Mouse (Mus musculus) embryonic facial prominence, embryonic 14.5 days (tissue): ENCODE measurements at regions not wholly inside any gene's neighbourhood (a gene's known extent, or its start where the extent isn't known, plus 50 kb on each side); places are given as distances from the start of the nearest gene placed in this dataset.
A peak's percentile ranks its signal among the peaks of the same experiment; 100 is the strongest.

Source experiments
- ATAC-seq: fragments of 200-750 bp; cut with Nextera tagmentation; 2 replicates; pipeline ENCODE4 v1.8.0; 2017; ENCODE audit warnings: low read depth, moderate number of reproducible peaks, moderate TSS enrichment
- DNase-seq: peaks from one replicate; pipeline ENCODE4 v3.0.0-alpha.2; 2015; ENCODE audit warnings: low spot score
- H3K27ac ChIP-seq: fragments of 300-500 bp; sonication (generic); replicated peaks from 2 replicates; pipeline ENCODE4 v1.5.1; 2014; ENCODE audit warnings: low read depth, mild to moderate bottlenecking, low read length, moderate library complexity
- H3K27me3 ChIP-seq: fragments of 300-500 bp; sonication (generic); replicated peaks from 2 replicates; pipeline ENCODE4 v1.6.1; 2014; ENCODE audit warnings: low read length; ENCODE audit not compliant: control insufficient read depth, insufficient read depth
- H3K36me3 ChIP-seq: fragments of 300-500 bp; sonication (generic); 2 replicates; pipeline ENCODE4 v1.6.1; 2014; ENCODE audit warnings: low read length, mixed read lengths; ENCODE audit not compliant: control insufficient read depth, insufficient read depth
- H3K4me1 ChIP-seq: fragments of 300-500 bp; sonication (generic); 2 replicates; pipeline ENCODE4 v1.6.1; 2014; ENCODE audit warnings: antibody characterized with exemption, low read length; ENCODE audit not compliant: control insufficient read depth, insufficient read depth
- H3K4me2 ChIP-seq: fragments of 300-500 bp; sonication (generic); 2 replicates; pipeline ENCODE4 v1.6.1; 2014; ENCODE audit warnings: low read depth, mild to moderate bottlenecking, low read length, moderate library complexity, mixed read lengths
- H3K4me3 ChIP-seq: fragments of 300-500 bp; sonication (generic); 2 replicates; pipeline ENCODE4 v1.5.1; 2014; ENCODE audit warnings: low read depth, mild to moderate bottlenecking, low read length
- H3K9ac ChIP-seq: fragments of 300-500 bp; sonication (generic); 2 replicates; pipeline ENCODE4 v1.6.1; 2014; ENCODE audit warnings: low read depth, mild to moderate bottlenecking, low read length, moderate library complexity, mixed read lengths
- H3K9me3 ChIP-seq: fragments of 300-500 bp; sonication (generic); 2 replicates; pipeline ENCODE4 v1.6.1; 2016; ENCODE audit warnings: low read length; ENCODE audit not compliant: control insufficient read depth
- WGBS: fragments of 180-500 bp; shearing (Covaris S2); extraction: QIAGEN DNeasy Blood & Tissue Kit; methylation state at CpG from one replicate; pipeline ENCODE4 v1.1.7; 2014; 5-methylcytosine and 5-hydroxymethylcytosine counted together

- Histone ChIP-seq H3K27ac (no peak overlapping the region), H3K27me3 (no peaks in the 10 kb centered on the region), H3K9me3 (no peaks in the 10 kb centered on the region), H3K4me3 (no peak overlapping the region), H3K36me3 (no peaks in the 10 kb centered on the region), H3K4me2 (no peak overlapping the region), H3K9ac (no peak overlapping the region), H3K4me1 (no peaks in the 10 kb centered on the region)
- DNase-seq (no peak), ATAC-seq (no peak)
- 83% methylated on average over 1 of the region's 1 CpGs for WGBS
Observed at GRCm38 (mm10) chr3:136531604-136532003, 138.3 kb upstream of the Ppp3ca start.

DNA sequence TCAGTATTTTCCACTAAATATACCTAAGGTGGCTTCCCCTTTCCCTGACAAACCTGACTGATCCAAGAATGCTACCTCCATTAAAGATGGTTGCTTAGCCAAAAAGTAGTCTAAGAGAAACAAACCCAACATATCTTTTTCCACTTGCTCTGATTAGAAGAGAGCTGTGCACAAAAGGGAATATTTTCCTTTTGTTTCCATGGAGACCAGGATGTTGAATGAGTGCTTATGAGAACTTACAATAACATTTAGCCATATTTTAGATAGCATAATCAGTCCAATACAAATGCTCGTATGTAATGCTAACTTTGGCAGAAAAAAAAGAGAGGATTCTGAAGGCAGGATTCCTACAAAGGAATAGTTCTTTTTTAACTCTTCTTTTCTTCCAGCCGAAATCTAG, 161.3 kb upstream of the Ppp3ca start:
- 57% methylated on average over 2 of the region's 2 CpGs for WGBS
- Histone ChIP-seq H3K27me3 (no peaks in the 10 kb centered on the region), H3K4me3 (no peak overlapping the region), H3K36me3 (no peaks in the 10 kb centered on the region), H3K27ac (no peak overlapping the region), H3K9ac (no peak overlapping the region), H3K4me2 (no peak overlapping the region), H3K9me3 (no peaks in the 10 kb centered on the region), H3K4me1 (no peaks in the 10 kb centered on the region)
- DNase-seq (peak; percentile 62), ATAC-seq (no peak)

DNA sequence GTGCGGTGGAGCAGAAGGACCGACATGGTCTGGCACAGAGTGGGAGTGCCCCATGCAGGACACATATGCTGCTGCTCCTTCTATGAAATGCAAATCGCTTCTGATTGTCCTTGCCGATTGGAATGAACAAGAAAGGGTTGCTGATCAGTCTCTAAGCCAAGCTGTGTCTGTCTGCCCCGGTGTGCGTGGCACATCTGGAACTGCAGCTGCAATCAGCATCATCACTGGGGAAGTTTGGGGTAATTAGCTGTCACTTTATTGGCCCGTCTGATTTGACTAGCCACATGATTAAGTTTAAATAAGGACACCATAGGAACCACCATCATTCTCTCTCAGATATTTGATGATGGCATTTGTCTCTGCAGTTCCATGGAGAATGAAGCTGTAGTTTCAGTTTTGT, 162.9 kb upstream of the Ppp3ca start:
- Histone ChIP-seq H3K4me2 (no peak overlapping the region), H3K36me3 (no peaks in the 10 kb centered on the region), H3K4me1 (no peaks in the 10 kb centered on the region), H3K4me3 (no peak overlapping the region), H3K9ac (no peak overlapping the region), H3K9me3 (no peaks in the 10 kb centered on the region), H3K27ac (no peak overlapping the region), H3K27me3 (no peaks in the 10 kb centered on the region)
- ATAC-seq (no peak), DNase-seq (no peak)
- WGBS, result 65% methylated on average over 7 of the region's 7 CpGs

DNA sequence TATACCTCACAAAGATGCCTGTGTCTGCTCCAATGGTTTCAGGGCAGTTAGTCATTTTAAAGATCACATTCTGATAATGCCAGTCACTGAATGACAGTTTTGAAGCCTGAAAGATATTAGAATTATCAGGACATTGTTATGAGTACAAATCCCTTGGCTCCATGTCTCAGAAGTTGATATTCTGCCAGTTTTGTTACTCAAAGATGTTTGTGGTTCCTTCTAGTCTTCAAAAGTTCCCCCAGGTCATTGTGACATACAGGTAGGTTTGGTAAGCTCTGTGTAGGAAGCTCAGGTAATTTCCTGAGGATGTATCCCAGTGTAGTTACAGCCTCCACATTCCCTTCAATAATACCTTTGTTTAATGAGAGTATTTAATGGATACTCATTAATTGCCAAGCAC, 169.0 kb upstream of the Bank1 start:
- H3K9ac ChIP-seq, result no peak overlapping the region
- no peaks in the 10 kb centered on the region for H3K9me3 ChIP-seq
- ATAC-seq (no peak), DNase-seq (no peak)
- H3K36me3 ChIP-seq, result no peaks in the 10 kb centered on the region
- no peak overlapping the region for H3K4me2 ChIP-seq
- H3K4me3 ChIP-seq, result no peak overlapping the region
- H3K4me1 ChIP-seq, result no peaks in the 10 kb centered on the region
- H3K27ac ChIP-seq, result no peak overlapping the region
- no peaks in the 10 kb centered on the region for H3K27me3 ChIP-seq

- ATAC-seq (no peak), DNase-seq (no peak)
- H3K27ac ChIP-seq, result no peak overlapping the region
- no peak overlapping the region for H3K4me2 ChIP-seq
- H3K4me1 ChIP-seq, result no peaks in the 10 kb centered on the region
- H3K27me3 ChIP-seq, result no peaks in the 10 kb centered on the region
- H3K9me3 ChIP-seq, result no peaks in the 10 kb centered on the region
- no peaks in the 10 kb centered on the region for H3K36me3 ChIP-seq
- no peak overlapping the region for H3K4me3 ChIP-seq
- WGBS, result 83% methylated on average over 2 of the region's 2 CpGs
- no peak overlapping the region for H3K9ac ChIP-seq
Observed at GRCm38 (mm10) chr3:136491683-136492082, 165.8 kb upstream of the Bank1 start.

DNA sequence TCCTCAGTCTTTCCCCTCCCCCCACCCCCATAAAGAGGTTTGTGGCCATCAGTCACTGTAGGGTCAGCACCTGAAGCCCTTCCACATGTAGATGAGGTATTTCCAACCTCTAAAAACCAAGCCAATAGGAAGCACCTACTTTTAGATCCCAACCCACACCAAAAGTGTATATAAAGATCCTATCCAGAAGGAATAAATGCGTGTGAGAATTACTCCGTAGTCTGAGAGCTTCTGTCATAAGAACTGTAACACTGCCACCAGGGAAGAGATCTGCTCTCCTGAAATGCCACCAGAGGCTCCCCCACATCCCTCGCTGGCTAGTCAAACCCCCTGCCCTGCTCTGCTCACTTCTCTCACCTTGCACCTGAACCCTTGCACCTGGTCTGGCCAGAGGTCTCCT, 145.8 kb upstream of the Bank1 start:
- 91% methylated on average over 3 of the region's 3 CpGs for WGBS
- Histone ChIP-seq H3K4me2 (no peak overlapping the region), H3K4me1 (no peaks in the 10 kb centered on the region), H3K4me3 (no peak overlapping the region), H3K9ac (no peak overlapping the region), H3K36me3 (no peaks in the 10 kb centered on the region), H3K27ac (no peak overlapping the region), H3K9me3 (no peaks in the 10 kb centered on the region), H3K27me3 (no peaks in the 10 kb centered on the region)
- DNase-seq (no peak), ATAC-seq (no peak)

DNA sequence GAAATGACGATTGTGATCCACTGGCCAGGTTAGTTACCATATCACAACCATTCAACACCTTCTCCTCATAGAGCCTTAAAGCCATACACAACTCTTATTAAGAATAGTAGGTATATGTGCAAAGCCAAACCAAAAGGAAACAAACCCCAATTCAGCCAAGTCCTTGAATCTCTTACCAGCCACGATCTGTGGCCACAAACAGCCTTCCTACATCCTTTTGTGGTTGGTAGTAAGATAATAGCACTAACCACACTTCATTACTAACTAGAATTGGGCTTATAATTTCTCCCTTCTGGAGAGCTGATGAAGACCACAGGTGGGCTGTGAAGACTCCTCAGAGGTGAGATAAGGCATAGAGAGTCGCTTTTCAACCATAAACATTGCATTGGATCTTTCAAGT, 136.9 kb upstream of the Bank1 start:
- DNase-seq (no peak), ATAC-seq (no peak)
- no peaks in the 10 kb centered on the region for H3K4me1 ChIP-seq
- no peak overlapping the region for H3K4me2 ChIP-seq
- no peaks in the 10 kb centered on the region for H3K36me3 ChIP-seq
- no peak overlapping the region for H3K27ac ChIP-seq
- H3K4me3 ChIP-seq, result no peak overlapping the region
- H3K27me3 ChIP-seq, result no peaks in the 10 kb centered on the region
- no peak overlapping the region for H3K9ac ChIP-seq
- no peaks in the 10 kb centered on the region for H3K9me3 ChIP-seq
- WGBS, result 76% methylated on average over 3 of the region's 3 CpGs

GRCm38 (mm10) chr3:136456471-136457117, 130.7 kb upstream of the Bank1 start:
- DNase-seq, result no peak
- H3K9me3 ChIP-seq, result no peaks in the 10 kb centered on the region
- H3K36me3 ChIP-seq, result no peaks in the 10 kb centered on the region
- no peaks in the 10 kb centered on the region for H3K27me3 ChIP-seq
- no peak overlapping the region for H3K27ac ChIP-seq
- H3K9ac ChIP-seq, result no peak overlapping the region
- H3K4me3 ChIP-seq, result no peak overlapping the region
- 84% methylated on average over 10 of the region's 10 CpGs for WGBS
- no peaks in the 10 kb centered on the region for H3K4me1 ChIP-seq
- ATAC-seq, result no peak
- H3K4me2 ChIP-seq, result no peak overlapping the region

GRCm38 (mm10) chr3:136455651-136456470, 130.0 kb upstream of the Bank1 start:
- Histone ChIP-seq H3K36me3 (no peaks in the 10 kb centered on the region), H3K9me3 (no peaks in the 10 kb centered on the region), H3K4me1 (no peaks in the 10 kb centered on the region), H3K4me3 (no peak overlapping the region), H3K9ac (no peak overlapping the region), H3K27me3 (no peaks in the 10 kb centered on the region), H3K27ac (no peak overlapping the region), H3K4me2 (no peak overlapping the region)
- WGBS, result 75% methylated on average over 7 of the region's 7 CpGs
- ATAC-seq (no peak), DNase-seq (no peak)
